Mouse (Mus musculus): ENCODE measurements around the gene Hmcn1.

The Hmcn1 gene

GRCm38 (mm10) chr1:150537410-150538128, 455.7 kb downstream of the Hmcn1 start:
- no peak for DNase-seq (ENCODE audit: low spot score in 2 of 2)

- DNase-seq (ENCODE audit: low spot score in 2 of 2) = no peak
These were observed 457.3 kb downstream of the Hmcn1 start for GRCm38 (mm10) chr1:150535770-150536534.

GRCm38 (mm10) chr1:150534587-150534986, 458.6 kb downstream of the Hmcn1 start:
- no peak for DNase-seq (ENCODE audit: low spot score in 2 of 2)

GRCm38 (mm10) chr1:150513041-150513440, 480.2 kb downstream of the Hmcn1 start:
- no peak for DNase-seq (ENCODE audit: low spot score in 2 of 2)
